Mouse (Mus musculus): ENCODE measurements around the gene T2.

DNA sequence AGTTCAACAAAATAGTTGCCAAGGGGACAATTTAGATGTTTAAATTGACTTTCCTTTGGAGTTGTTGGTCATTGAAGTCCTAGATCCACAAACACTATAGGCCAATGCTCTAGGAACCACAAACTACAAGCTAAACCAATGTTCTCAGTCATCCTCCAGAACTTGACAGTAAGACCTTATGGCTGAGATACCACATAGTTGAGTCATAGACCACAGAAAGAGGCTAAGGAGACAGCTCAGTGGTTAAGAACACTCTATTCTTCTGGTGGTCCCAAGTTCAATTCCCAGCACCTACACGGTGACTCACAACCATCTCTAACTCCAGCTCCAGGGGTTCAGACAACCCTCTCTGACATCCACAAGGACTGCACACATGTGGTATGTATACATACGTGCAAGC, 29.6 kb downstream of the T2 start:
- no peak for TF ChIP-seq CTCF (IDR thresholded peaks at IDR 0.05; ENCODE audit: extremely low read depth, insufficient read length, insufficient replicate concordance, low read depth, low read length)
- no peak for TF ChIP-seq POLR2A (IDR thresholded peaks at IDR 0.05; ENCODE audit: low read depth, low read length)
